Mouse (Mus musculus) heart, embryonic 12.5 days (tissue): Measurements from ENCODE around the gene Zfp648. TPM values are rescaled to one million over a fixed set of nuclear protein-coding genes. Genes with fewer than 3 reads are reported as not detected.

Experiments used
- ATAC-seq: fragments of 200-750 bp; cut with Nextera tagmentation; 2 replicates; pipeline ENCODE4 v1.8.0; 2017; ENCODE audit warnings: moderate TSS enrichment, moderate library complexity; ENCODE audit not compliant: insufficient number of reproducible peaks, low FRiP score
- H3K27ac ChIP-seq: fragments of 300-500 bp; sonication (generic); 2 replicates; pipeline ENCODE4 v1.5.1; 2016; ENCODE audit warnings: mild to moderate bottlenecking, moderate library complexity; ENCODE audit not compliant: poor library complexity, severe bottlenecking
- H3K27me3 ChIP-seq: fragments of 300-500 bp; sonication (generic); replicated peaks from 2 replicates; pipeline ENCODE4 v1.6.1; 2016; ENCODE audit warnings: mild to moderate bottlenecking, moderate library complexity
- H3K36me3 ChIP-seq: fragments of 300-500 bp; sonication (generic); 2 replicates; pipeline ENCODE4 v1.6.1; 2016; ENCODE audit warnings: mild to moderate bottlenecking, moderate library complexity
- H3K4me1 ChIP-seq: fragments of 300-500 bp; sonication (generic); replicated peaks from 2 replicates; pipeline ENCODE4 v1.6.1; 2016; ENCODE audit warnings: mild to moderate bottlenecking
- H3K4me2 ChIP-seq: fragments of 300-500 bp; sonication (generic); 2 replicates; pipeline ENCODE4 v1.6.1; 2016; ENCODE audit warnings: mild to moderate bottlenecking, moderate library complexity
- H3K4me3 ChIP-seq: fragments of 300-500 bp; sonication (generic); 2 replicates; pipeline ENCODE4 v1.5.1; 2016; ENCODE audit warnings: mild to moderate bottlenecking
- H3K9ac ChIP-seq: fragments of 300-500 bp; sonication (generic); 2 replicates; pipeline ENCODE4 v1.6.1; 2016; ENCODE audit warnings: mild to moderate bottlenecking, moderate library complexity
- H3K9me3 ChIP-seq: fragments of 300-500 bp; sonication (generic); replicated peaks from 2 replicates; pipeline ENCODE4 v1.6.1; 2016; ENCODE audit warnings: mild to moderate bottlenecking, moderate library complexity
- WGBS: fragments of 180-500 bp; shearing (Covaris S2); methylation state at CpG from one replicate; pipeline ENCODE4 v1.1.7; 2016; 5-methylcytosine and 5-hydroxymethylcytosine counted together
- polyA plus RNA-seq: library from polyadenylated mRNA; unstranded; fragments of >200 nt; fragmentation: Nextera tagmentation; extraction: Ambion mirVana; gene quantifications from 2 replicates; pipeline ENCODE4 v1.2.1, GENCODE M21; 2016

Gene Zfp648
- 0.09 and 0.15 TPM in 2 replicates for polyA plus RNA-seq

DNA sequence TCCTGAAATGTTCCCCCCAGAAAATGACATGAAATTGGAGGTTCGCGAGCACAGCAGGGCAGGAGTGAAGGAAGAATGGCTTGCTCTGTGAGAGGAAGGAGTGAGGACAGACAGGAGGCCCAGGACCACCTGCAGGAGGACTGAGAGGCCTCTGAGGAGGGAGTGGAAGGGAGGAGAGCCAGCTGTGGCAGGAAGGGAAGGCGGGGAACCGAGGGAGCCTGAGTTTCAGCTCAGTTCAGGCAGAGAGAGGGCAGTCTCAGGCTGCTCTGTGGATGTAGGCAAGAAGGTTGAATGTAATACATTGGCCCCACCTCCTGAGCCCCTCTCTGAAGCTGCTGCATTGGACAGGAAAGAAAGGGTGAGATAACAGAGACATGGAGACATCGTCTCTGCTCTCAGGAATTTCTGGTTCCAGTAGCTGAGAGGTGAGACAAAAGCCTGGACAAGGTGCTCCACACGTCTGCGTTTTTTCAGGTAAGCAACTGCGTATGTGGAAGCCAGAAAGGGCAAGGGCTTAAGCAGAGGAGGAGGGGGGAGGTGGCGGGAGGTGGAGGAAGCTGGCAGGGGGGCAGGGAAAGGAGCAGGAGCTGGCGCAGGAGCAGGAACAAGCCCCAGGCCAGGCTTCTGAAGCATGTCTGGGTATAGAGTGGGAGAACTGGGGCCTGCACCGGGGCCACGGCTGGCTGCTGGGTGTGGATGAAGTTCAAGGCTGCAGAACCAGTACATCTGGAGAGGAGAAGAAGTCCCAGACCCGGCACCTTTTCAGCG is at the start of gene Zfp648:
Gene Zfp648, plus strand, starts transcription at position 233 of the 768 bp plus-strand sequence.
- Histone ChIP-seq H3K27ac (no peak within 1 kb of the TSS), H3K4me3 (no peak within 1 kb of the TSS), H3K9me3 (no peaks in the 10 kb centered on the region), H3K4me2 (peak within 1 kb of the TSS; percentile 29), H3K27me3 (peaks cover 43% of the 10 kb centered on the region), H3K4me1 (peaks cover 18% of the 10 kb centered on the region), H3K9ac (no peak within 1 kb of the TSS), H3K36me3 (no peaks in the 10 kb centered on the region)
- no peak for ATAC-seq
- 25% methylated on average over 14 of the region's 14 CpGs for WGBS

DNA sequence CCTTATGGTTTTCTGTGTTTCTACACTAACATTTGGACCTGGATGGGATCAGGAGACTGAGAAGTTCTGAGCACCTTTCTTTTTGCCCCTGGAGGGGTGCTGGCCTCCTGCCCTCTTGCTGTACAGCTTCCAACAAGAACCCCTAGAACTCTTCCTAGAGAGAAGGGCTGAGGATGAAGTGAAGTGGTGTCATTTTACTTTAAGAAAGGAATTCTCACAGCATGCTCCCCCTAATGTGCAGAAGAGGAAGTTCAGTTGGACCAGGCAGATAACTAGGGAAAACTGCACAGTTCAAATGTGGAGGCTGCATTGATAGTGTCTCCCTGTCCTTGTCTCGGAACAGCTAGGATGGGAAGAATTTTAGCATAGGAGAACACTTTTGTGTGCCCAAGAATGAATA is 48.4 kb upstream of the Zfp648 start:
- H3K27me3 ChIP-seq: no peaks in the 10 kb centered on the region
- H3K27ac ChIP-seq: no peak overlapping the region
- no peaks in the 10 kb centered on the region for H3K9me3 ChIP-seq
- ATAC-seq: no peak
- no peak overlapping the region for H3K4me2 ChIP-seq
- peaks cover 13% of the 10 kb centered on the region for H3K4me1 ChIP-seq
- H3K9ac ChIP-seq: no peak overlapping the region
- H3K36me3 ChIP-seq: no peaks in the 10 kb centered on the region
- no peak overlapping the region for H3K4me3 ChIP-seq
- WGBS: 69% methylated on average over 1 of the region's 1 CpGs

- ATAC-seq: no peak
- H3K4me1 ChIP-seq: peaks cover 13% of the 10 kb centered on the region
- no peaks in the 10 kb centered on the region for H3K36me3 ChIP-seq
- WGBS: 80% methylated on average over 7 of the region's 7 CpGs
- H3K27ac ChIP-seq: no peak overlapping the region
- H3K27me3 ChIP-seq: no peaks in the 10 kb centered on the region
- no peak overlapping the region for H3K9ac ChIP-seq
- H3K9me3 ChIP-seq: no peaks in the 10 kb centered on the region
- H3K4me3 ChIP-seq: no peak overlapping the region
- no peak overlapping the region for H3K4me2 ChIP-seq
Measured at GRCm38 (mm10) chr1:154153800-154154199, 47.2 kb upstream of the Zfp648 start.

GRCm38 (mm10) chr1:154156177-154157062 is 44.6 kb upstream of the Zfp648 start:
- Histone ChIP-seq H3K9me3 (no peaks in the 10 kb centered on the region), H3K4me2 (no peak overlapping the region), H3K4me1 (no peaks in the 10 kb centered on the region), H3K36me3 (no peaks in the 10 kb centered on the region), H3K27me3 (no peaks in the 10 kb centered on the region), H3K9ac (no peak overlapping the region), H3K4me3 (no peak overlapping the region), H3K27ac (no peak overlapping the region)
- ATAC-seq: no peak
- WGBS: 61% methylated on average over 14 of the region's 14 CpGs

DNA sequence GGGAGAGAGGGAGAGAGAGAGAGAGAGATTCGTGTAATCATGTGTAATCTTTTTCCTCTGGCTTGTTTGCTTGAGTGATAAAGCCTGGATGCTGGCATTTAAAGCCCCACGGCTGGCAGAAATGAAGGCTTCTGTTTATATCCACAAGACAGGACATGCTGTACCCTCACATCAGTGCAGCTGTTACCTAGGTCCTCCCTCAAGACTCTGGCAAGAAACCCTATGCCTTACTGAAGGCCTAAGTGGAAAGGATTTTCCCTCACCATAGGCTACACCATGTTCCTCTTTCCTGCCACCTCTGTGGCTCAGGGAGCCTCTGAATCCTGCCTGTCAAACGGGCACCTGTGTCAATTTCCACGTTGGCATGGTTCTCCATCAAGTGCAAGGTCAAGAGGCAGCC is 43.9 kb upstream of the Zfp648 start:
- H3K9ac ChIP-seq: no peak overlapping the region
- H3K27me3 ChIP-seq: no peaks in the 10 kb centered on the region
- WGBS: 49% methylated on average over 4 of the region's 4 CpGs
- ATAC-seq: no peak
- H3K4me1 ChIP-seq: no peaks in the 10 kb centered on the region
- H3K4me2 ChIP-seq: no peak overlapping the region
- no peaks in the 10 kb centered on the region for H3K36me3 ChIP-seq
- no peak overlapping the region for H3K4me3 ChIP-seq
- H3K9me3 ChIP-seq: no peaks in the 10 kb centered on the region
- no peak overlapping the region for H3K27ac ChIP-seq

- Histone ChIP-seq H3K4me2 (no peak overlapping the region), H3K9me3 (no peaks in the 10 kb centered on the region), H3K4me3 (no peak overlapping the region), H3K27ac (no peak overlapping the region), H3K36me3 (no peaks in the 10 kb centered on the region), H3K27me3 (no peaks in the 10 kb centered on the region), H3K9ac (no peak overlapping the region), H3K4me1 (no peaks in the 10 kb centered on the region)
- ATAC-seq: no peak
- 78% methylated on average over 6 of the region's 6 CpGs for WGBS
Measured at GRCm38 (mm10) chr1:154167696-154168095, 33.3 kb upstream of the Zfp648 start.

DNA sequence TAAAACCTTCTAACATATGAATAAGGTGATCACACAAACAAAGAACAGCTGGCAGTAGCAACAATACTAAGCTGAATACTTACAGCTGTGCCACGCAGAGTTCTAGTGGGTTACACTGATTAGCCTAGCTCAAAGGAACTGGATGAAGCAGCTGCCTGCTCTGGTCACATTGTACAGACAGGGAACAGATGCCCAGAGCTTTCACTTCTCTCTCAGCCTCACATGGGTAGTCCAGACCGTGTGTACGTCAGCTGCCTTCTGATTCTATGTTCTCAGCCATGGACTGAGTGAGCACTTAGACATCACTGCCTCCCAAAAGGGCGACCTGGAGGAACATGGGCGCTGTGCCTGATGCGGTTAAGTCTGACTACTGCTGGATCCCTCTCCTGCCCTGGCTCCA is 25.7 kb upstream of the Zfp648 start:
- ATAC-seq: no peak
- Histone ChIP-seq H3K4me3 (no peak overlapping the region), H3K4me2 (no peak overlapping the region), H3K4me1 (no peaks in the 10 kb centered on the region), H3K9me3 (no peaks in the 10 kb centered on the region), H3K9ac (no peak overlapping the region), H3K27ac (no peak overlapping the region), H3K36me3 (no peaks in the 10 kb centered on the region), H3K27me3 (no peaks in the 10 kb centered on the region)
- WGBS: 75% methylated on average over 6 of the region's 6 CpGs

- H3K27me3 ChIP-seq: no peaks in the 10 kb centered on the region
- H3K4me2 ChIP-seq: no peak overlapping the region
- no peak overlapping the region for H3K4me3 ChIP-seq
- H3K9ac ChIP-seq: no peak overlapping the region
- H3K9me3 ChIP-seq: no peaks in the 10 kb centered on the region
- 67% methylated on average over 4 of the region's 4 CpGs for WGBS
- no peak overlapping the region for H3K27ac ChIP-seq
- no peaks in the 10 kb centered on the region for H3K4me1 ChIP-seq
- ATAC-seq: no peak
- H3K36me3 ChIP-seq: no peaks in the 10 kb centered on the region
Measured at GRCm38 (mm10) chr1:154177781-154178180, 23.2 kb upstream of the Zfp648 start.

DNA sequence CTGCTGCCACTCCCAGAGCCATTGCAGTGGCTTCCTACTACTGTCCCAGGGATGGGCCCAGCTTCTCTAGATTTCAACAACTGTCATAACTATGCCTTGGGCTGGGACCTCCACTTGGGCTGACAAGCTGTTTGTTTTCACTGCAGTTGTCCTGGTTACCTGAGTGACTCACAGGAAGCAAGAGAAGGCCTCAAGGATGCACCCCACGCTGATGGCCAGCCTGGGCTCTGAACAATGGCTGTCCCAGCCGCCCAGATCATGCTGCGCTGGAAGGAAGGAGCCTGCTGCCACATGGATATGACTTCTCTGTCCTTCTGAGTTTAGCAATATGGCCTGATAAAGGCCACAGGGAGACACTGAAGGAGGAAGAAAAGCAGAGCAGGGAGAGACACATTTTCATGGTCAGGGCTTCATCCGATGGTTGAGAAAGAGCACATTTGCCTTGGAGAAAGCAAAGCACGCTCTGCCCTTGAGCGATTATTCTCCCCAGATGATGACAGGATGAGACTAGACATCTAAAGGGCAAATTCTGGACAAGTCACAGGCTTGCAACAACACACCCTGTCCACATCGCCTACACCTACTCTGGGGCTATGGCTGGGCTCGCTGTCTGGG is 22.3 kb upstream of the Zfp648 start:
- no peak overlapping the region for H3K9ac ChIP-seq
- WGBS: 77% methylated on average over 8 of the region's 8 CpGs
- no peak overlapping the region for H3K4me3 ChIP-seq
- no peaks in the 10 kb centered on the region for H3K27me3 ChIP-seq
- no peak for ATAC-seq
- no peaks in the 10 kb centered on the region for H3K36me3 ChIP-seq
- no peaks in the 10 kb centered on the region for H3K4me1 ChIP-seq
- H3K27ac ChIP-seq: no peak overlapping the region
- no peak overlapping the region for H3K4me2 ChIP-seq
- no peaks in the 10 kb centered on the region for H3K9me3 ChIP-seq

DNA sequence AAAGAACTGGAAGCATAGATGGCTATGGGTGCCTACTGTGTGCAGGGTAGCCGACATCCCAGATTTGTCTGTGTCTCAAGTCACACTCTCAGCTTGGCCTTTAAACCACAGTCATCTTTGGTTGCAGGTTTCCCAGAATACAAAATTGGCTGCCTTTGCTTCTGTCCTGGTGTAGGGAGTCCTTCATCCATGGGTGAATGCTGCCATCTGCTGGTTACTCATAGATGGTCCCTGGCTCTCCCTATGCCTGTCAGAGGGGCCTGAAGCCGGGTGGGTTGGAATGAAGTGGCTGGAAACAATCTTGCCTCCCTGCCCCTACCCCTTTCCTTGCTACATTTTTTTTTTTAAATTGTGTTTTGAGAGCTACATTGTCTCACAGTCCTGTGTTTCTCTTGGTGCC is 20.0 kb upstream of the Zfp648 start:
- 0 out of 2 replicates have a peak, but pooled peaks have one; percentile 48 for ATAC-seq
- Histone ChIP-seq H3K9me3 (no peaks in the 10 kb centered on the region), H3K9ac (no peak overlapping the region), H3K36me3 (no peaks in the 10 kb centered on the region), H3K4me1 (no peaks in the 10 kb centered on the region), H3K4me3 (no peak overlapping the region), H3K27ac (no peak overlapping the region), H3K27me3 (no peaks in the 10 kb centered on the region), H3K4me2 (no peak overlapping the region)
- 29% methylated on average over 2 of the region's 2 CpGs for WGBS

GRCm38 (mm10) chr1:154182396-154183076 is 18.5 kb upstream of the Zfp648 start:
- Histone ChIP-seq H3K9ac (no peak overlapping the region), H3K9me3 (no peaks in the 10 kb centered on the region), H3K4me3 (no peak overlapping the region), H3K4me1 (no peaks in the 10 kb centered on the region), H3K27ac (no peak overlapping the region), H3K27me3 (no peaks in the 10 kb centered on the region), H3K36me3 (no peaks in the 10 kb centered on the region), H3K4me2 (no peak overlapping the region)
- WGBS: 65% methylated on average over 6 of the region's 6 CpGs
- ATAC-seq: no peak
